Mouse (Mus musculus): ENCODE results near the gene Hist1h4f. TPM values are rescaled to one million over a fixed set of nuclear protein-coding genes. Genes with fewer than 3 reads are reported as not detected.
"Not testable (repeated sequence)": the region's sequence is repeated elsewhere in the genome, so short reads cannot be mapped to it uniquely, and the experiment has no call there.

Hist1h4f gene
- polyA plus RNA-seq, 1 experiment from 2014 or later = 0.94 TPM

GRCm38 (mm10) chr13:23562699-23563462, 11.4 kb upstream of the Hist1h4f start:
- Histone ChIP-seq H3K4me1 (ENCODE audit: control insufficient read depth, insufficient read depth, low read length) (no peaks in the 10 kb centered on the region), H3K9me3 (ENCODE audit: control insufficient read depth, low read length) (no peaks in the 10 kb centered on the region), H3K36me3 (ENCODE audit: control insufficient read depth, insufficient read depth, low read length) (no peaks in the 10 kb centered on the region), H3K27me3 (ENCODE audit: control insufficient read depth, insufficient read depth, low read length) (no peaks in the 10 kb centered on the region), H3K27ac (ENCODE audit: low read depth, low read length) (peak overlapping the region; percentile 96), H3K9ac (ENCODE audit: low read length) (peak overlapping the region; percentile 63), H3K4me2 (ENCODE audit: low read depth) (peak overlapping the region; percentile 55), H3K4me3 (ENCODE audit: low read depth, low read length) (peak overlapping the region; percentile 18)
- WGBS = 4% methylated on average over 18 of the region's 18 CpGs
- peak; percentile 43; the same call in 1 of the 2 replicates for ATAC-seq (ENCODE audit: insufficient read depth, low FRiP score, low TSS enrichment)
- peak; percentile 60 for DNase-seq (ENCODE audit: low spot score)

GRCm38 (mm10) chr13:23561883-23562659, 10.6 kb upstream of the Hist1h4f start, which contains the start of gene Hist1h3e:
Gene Hist1h3e (minus strand): TSS chr13:23562369.
- ATAC-seq (ENCODE audit: insufficient read depth, low FRiP score, low TSS enrichment) = peak; percentile 95
- peak within 1 kb of the TSS; percentile 33 for H3K4me3 ChIP-seq (ENCODE audit: low read depth, low read length)
- H3K4me2 ChIP-seq (ENCODE audit: low read depth) = peak within 1 kb of the TSS; percentile 55
- peak; percentile 95 for DNase-seq (ENCODE audit: low spot score)
- peak within 1 kb of the TSS; percentile 96 for H3K27ac ChIP-seq (ENCODE audit: low read depth, low read length)
- not testable (repeated sequence) for H3K36me3 ChIP-seq (ENCODE audit: control insufficient read depth, insufficient read depth, low read length); H3K9me3 ChIP-seq (ENCODE audit: control insufficient read depth, low read length); H3K4me1 ChIP-seq (ENCODE audit: control insufficient read depth, insufficient read depth, low read length); H3K27me3 ChIP-seq (ENCODE audit: control insufficient read depth, insufficient read depth, low read length)
- peak within 1 kb of the TSS; percentile 63 for H3K9ac ChIP-seq (ENCODE audit: low read length)
- 0% methylated on average over 47 of the region's 67 CpGs for WGBS

GRCm38 (mm10) chr13:23561531-23561882, 10.1 kb upstream of the Hist1h4f start:
- Histone ChIP-seq H3K4me2 (ENCODE audit: low read depth) (peak overlapping the region; percentile 55), H3K9ac (ENCODE audit: low read length) (peak overlapping the region; percentile 45; the same call in 1 of the 2 replicates), H3K4me3 (ENCODE audit: low read depth, low read length) (peak overlapping the region; percentile 33)
- not testable (repeated sequence) for H3K4me1 ChIP-seq (ENCODE audit: control insufficient read depth, insufficient read depth, low read length); H3K9me3 ChIP-seq (ENCODE audit: control insufficient read depth, low read length); H3K27ac ChIP-seq (ENCODE audit: low read depth, low read length); H3K36me3 ChIP-seq (ENCODE audit: control insufficient read depth, insufficient read depth, low read length); ATAC-seq (ENCODE audit: insufficient read depth, low FRiP score, low TSS enrichment); H3K27me3 ChIP-seq (ENCODE audit: control insufficient read depth, insufficient read depth, low read length); DNase-seq (ENCODE audit: low spot score)
- 0% methylated on average over 2 of the region's 5 CpGs for WGBS

GRCm38 (mm10) chr13:23560699-23561098, 9.3 kb upstream of the Hist1h4f start:
- ATAC-seq (ENCODE audit: insufficient read depth, low FRiP score, low TSS enrichment); H3K4me3 ChIP-seq (ENCODE audit: low read depth, low read length); H3K9ac ChIP-seq (ENCODE audit: low read length); H3K4me1 ChIP-seq (ENCODE audit: control insufficient read depth, insufficient read depth, low read length); H3K27me3 ChIP-seq (ENCODE audit: control insufficient read depth, insufficient read depth, low read length); H3K36me3 ChIP-seq (ENCODE audit: control insufficient read depth, insufficient read depth, low read length); H3K9me3 ChIP-seq (ENCODE audit: control insufficient read depth, low read length); DNase-seq (ENCODE audit: low spot score): not testable (repeated sequence)
- H3K4me2 ChIP-seq (ENCODE audit: low read depth) = peak overlapping the region; percentile 8; the same call in 1 of the 2 replicates
- 32% methylated on average over 2 of the region's 2 CpGs for WGBS
- H3K27ac ChIP-seq (ENCODE audit: low read depth, low read length) = 0 out of 2 replicates have a peak overlapping the region, but pooled peaks have one; percentile 8

GRCm38 (mm10) chr13:23556906-23557305, 5.5 kb upstream of the Hist1h4f start:
- no peak for ATAC-seq (ENCODE audit: insufficient read depth, low FRiP score, low TSS enrichment)
- no peaks in the 10 kb centered on the region for H3K27me3 ChIP-seq (ENCODE audit: control insufficient read depth, insufficient read depth, low read length)
- no peaks in the 10 kb centered on the region for H3K36me3 ChIP-seq (ENCODE audit: control insufficient read depth, insufficient read depth, low read length)
- H3K4me1 ChIP-seq (ENCODE audit: control insufficient read depth, insufficient read depth, low read length) = no peaks in the 10 kb centered on the region; the same call in 1 of the 2 replicates
- H3K27ac ChIP-seq (ENCODE audit: low read depth, low read length) = no peak overlapping the region
- no peaks in the 10 kb centered on the region for H3K9me3 ChIP-seq (ENCODE audit: control insufficient read depth, low read length)
- no peak overlapping the region for H3K9ac ChIP-seq (ENCODE audit: low read length)
- no peak for DNase-seq (ENCODE audit: low spot score)
- WGBS = 86% methylated on average over 3 of the region's 3 CpGs
- peak overlapping the region; percentile 14; the same call in 1 of the 2 replicates for H3K4me2 ChIP-seq (ENCODE audit: low read depth)
- H3K4me3 ChIP-seq (ENCODE audit: low read depth, low read length) = peak overlapping the region; percentile 60; the same call in 1 of the 2 replicates

GRCm38 (mm10) chr13:23555839-23556416, 4.5 kb upstream of the Hist1h4f start:
- Histone ChIP-seq H3K27me3 (ENCODE audit: control insufficient read depth, insufficient read depth, low read length) (no peaks in the 10 kb centered on the region), H3K4me2 (ENCODE audit: low read depth) (peak overlapping the region; percentile 95), H3K9ac (ENCODE audit: low read length) (peak overlapping the region; percentile 75), H3K9me3 (ENCODE audit: control insufficient read depth, low read length) (no peaks in the 10 kb centered on the region), H3K27ac (ENCODE audit: low read depth, low read length) (peak overlapping the region; percentile 98), H3K4me1 (ENCODE audit: control insufficient read depth, insufficient read depth, low read length) (no peaks in the 10 kb centered on the region; the same call in 1 of the 2 replicates), H3K36me3 (ENCODE audit: control insufficient read depth, insufficient read depth, low read length) (no peaks in the 10 kb centered on the region), H3K4me3 (ENCODE audit: low read depth, low read length) (peak overlapping the region; percentile 60)
- DNase-seq (ENCODE audit: low spot score) (peak; percentile 77), ATAC-seq (ENCODE audit: insufficient read depth, low FRiP score, low TSS enrichment) (peak; percentile 70)
- under 1% methylated on average over 18 of the region's 18 CpGs for WGBS

- DNase-seq (ENCODE audit: low spot score) = peak; percentile 87
- H3K27me3 ChIP-seq (ENCODE audit: control insufficient read depth, insufficient read depth, low read length) = no peaks in the 10 kb centered on the region
- under 1% methylated on average over 46 of the region's 54 CpGs for WGBS
These were observed 3.7 kb upstream of the Hist1h4f start for GRCm38 (mm10) chr13:23554925-23555838.

GRCm38 (mm10) chr13:23554393-23554792, 2.9 kb upstream of the Hist1h4f start:
- 25% methylated on average over 9 of the region's 9 CpGs for WGBS
- DNase-seq (ENCODE audit: low spot score) (peak; percentile 10), ATAC-seq (ENCODE audit: insufficient read depth, low FRiP score, low TSS enrichment) (no peak)

More at GRCm38 (mm10) chr13:23554925-23555838, 3.7 kb upstream of the Hist1h4f start:
- Histone ChIP-seq H3K9ac (ENCODE audit: low read length) (peak overlapping the region; percentile 75), H3K4me1 (ENCODE audit: control insufficient read depth, insufficient read depth, low read length) (peaks cover 3% of the 10 kb centered on the region; the same call in 1 of the 2 replicates), H3K9me3 (ENCODE audit: control insufficient read depth, low read length) (no peaks in the 10 kb centered on the region), H3K4me3 (ENCODE audit: low read depth, low read length) (peak overlapping the region; percentile 60), H3K36me3 (ENCODE audit: control insufficient read depth, insufficient read depth, low read length) (no peaks in the 10 kb centered on the region), H3K27ac (ENCODE audit: low read depth, low read length) (peak overlapping the region; percentile 98), H3K4me2 (ENCODE audit: low read depth) (peak overlapping the region; percentile 95)
- ATAC-seq (ENCODE audit: insufficient read depth, low FRiP score, low TSS enrichment) = peak; percentile 84

More at GRCm38 (mm10) chr13:23554393-23554792, 2.9 kb upstream of the Hist1h4f start:
- peak overlapping the region; percentile 98 for H3K27ac ChIP-seq (ENCODE audit: low read depth, low read length)
- peaks cover 3% of the 10 kb centered on the region; the same call in 1 of the 2 replicates for H3K4me1 ChIP-seq (ENCODE audit: control insufficient read depth, insufficient read depth, low read length)
- no peaks in the 10 kb centered on the region for H3K9me3 ChIP-seq (ENCODE audit: control insufficient read depth, low read length)
- no peaks in the 10 kb centered on the region for H3K36me3 ChIP-seq (ENCODE audit: control insufficient read depth, insufficient read depth, low read length)
- no peaks in the 10 kb centered on the region for H3K27me3 ChIP-seq (ENCODE audit: control insufficient read depth, insufficient read depth, low read length)
- peak overlapping the region; percentile 95 for H3K4me2 ChIP-seq (ENCODE audit: low read depth)
- peak overlapping the region; percentile 75 for H3K9ac ChIP-seq (ENCODE audit: low read length)
- H3K4me3 ChIP-seq (ENCODE audit: low read depth, low read length) = peak overlapping the region; percentile 60
